Mouse (Mus musculus): ENCODE results near the gene Mynn.
"Not testable (repeated sequence)": the region's sequence is repeated elsewhere in the genome, so short reads cannot be mapped to it uniquely, and the experiment has no call there.

Gene Mynn

DNA sequence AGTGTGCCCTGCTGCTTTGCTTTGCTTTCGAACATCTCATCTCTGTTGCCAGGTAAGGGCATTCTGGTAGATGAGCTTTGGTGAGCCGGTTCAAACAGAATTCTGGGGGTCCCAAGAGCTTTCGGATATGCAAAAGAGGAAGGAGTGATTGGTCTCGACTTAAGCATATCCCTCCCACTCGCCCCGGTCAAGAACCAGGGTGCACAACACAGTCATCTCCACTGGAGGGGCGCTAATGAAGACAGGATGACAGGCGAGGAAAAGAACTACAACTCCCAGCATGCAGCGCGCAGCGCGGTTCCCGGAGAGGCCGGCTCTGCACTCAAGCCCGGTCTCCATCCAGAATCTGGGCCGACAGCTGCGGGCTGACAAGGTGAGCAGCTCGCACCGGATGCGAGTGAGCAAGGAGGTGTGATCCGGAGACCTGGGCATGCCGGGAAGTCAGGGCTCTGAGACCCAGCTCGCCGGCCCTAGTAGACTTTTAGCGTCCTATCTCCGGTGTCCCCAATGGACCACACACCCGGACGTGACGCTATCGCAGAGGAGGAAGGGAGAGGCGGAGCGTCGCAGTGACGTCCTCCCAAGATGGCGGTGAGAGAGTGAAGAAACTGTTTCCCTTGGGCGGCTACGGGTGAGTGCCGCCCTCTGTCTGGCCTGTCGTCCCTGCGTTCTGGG lies at the start of gene Mynn:
TSS of gene Mynn (plus strand) at position 1 of the 675 bp plus-strand sequence.
- DNase-seq (ENCODE audit: extremely low read depth, low read depth, low spot score), result peak; percentile 65

DNA sequence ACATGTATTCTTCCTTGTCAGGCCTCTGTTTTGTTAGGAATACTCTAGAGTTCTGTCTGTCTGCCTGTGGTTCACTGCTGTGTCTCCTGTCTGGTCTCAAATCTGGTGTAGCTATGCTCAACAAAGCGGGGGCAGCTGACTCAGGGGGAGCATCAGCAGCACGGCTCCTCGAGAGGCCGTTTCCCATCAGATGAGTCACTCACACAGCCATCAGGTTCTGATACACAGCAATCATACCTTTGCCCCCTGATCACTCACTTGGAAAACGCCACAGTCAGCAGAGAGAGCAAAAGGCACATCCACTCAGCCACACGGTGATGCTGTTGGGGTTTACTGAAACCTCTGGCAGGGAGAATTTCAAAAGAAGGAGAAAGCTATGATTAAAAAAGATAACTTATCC lies 48.1 kb upstream of the Mynn start:
- no peak for DNase-seq (ENCODE audit: extremely low read depth, low read depth, low spot score)

DNA sequence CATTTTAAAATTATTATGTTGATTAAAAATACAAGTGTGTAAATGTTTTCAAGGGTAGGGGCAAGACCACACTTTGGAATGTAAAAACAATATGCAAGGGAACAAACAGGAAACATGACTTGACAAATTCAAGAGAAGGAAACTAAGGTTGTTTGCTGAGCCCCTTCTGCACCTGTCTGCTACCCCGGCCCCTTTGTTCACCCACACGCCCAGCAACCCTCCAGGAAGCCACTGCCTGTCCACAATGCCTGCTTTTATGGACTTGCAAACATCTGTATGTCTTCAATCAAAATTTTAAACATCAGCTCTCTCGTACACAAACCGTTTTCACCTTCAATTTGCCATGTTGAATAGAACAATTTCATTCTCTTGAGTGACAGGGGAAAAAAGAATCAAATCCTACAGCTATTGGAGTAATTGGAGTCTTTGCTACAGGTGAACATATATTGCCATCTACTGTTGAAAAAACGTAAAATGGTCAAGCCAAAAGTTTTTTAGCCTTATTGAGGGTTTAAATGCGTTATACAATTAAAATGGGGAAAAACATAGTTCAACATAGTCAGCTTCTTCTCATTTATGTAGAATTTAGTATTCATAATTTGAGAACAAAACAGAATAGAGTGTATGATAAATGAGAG lies 41.1 kb upstream of the Mynn start:
- DNase-seq (ENCODE audit: extremely low read depth, low read depth, low spot score), result no peak

DNA sequence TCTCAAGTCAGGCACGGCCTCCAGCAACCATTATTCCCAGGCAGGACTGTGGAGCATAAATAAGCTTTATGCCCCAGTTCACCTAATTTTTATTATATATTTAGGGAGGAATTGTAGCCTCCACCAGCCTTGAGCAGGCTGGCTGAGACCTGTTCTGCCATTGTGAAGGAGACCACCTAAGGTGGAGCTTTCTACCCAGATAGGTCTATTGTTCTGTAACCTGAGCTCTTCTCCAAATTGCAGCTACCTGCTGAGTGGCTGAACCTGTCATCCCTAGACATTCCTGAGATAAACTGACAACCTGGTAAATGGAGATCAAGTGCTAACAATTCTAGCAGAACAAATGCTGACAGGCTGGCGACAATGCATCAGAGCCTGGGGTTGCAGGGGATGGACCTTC lies 35.5 kb upstream of the Mynn start:
- not testable (repeated sequence) for DNase-seq (ENCODE audit: extremely low read depth, low read depth, low spot score)

DNA sequence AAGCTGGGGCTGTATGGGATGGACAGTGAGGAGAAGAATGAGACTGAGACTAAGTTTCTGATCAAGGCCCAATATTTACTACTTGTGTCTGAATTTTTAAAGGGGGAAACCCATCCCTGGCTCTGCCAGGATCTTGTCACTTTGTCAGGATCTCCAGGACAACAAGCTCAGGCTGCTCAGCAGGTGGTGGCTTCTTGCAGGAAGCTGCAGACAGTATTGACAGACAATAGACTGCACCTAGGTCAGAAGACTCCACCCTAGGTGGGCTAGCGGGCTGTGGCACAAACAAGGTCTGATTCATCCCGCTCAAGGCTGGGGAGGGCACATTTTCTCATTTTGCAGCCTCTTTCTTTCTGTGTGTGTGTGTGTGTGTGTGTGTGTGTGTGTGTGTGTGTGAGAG lies 28.3 kb upstream of the Mynn start:
- DNase-seq (ENCODE audit: extremely low read depth, low read depth, low spot score), result no peak

DNA sequence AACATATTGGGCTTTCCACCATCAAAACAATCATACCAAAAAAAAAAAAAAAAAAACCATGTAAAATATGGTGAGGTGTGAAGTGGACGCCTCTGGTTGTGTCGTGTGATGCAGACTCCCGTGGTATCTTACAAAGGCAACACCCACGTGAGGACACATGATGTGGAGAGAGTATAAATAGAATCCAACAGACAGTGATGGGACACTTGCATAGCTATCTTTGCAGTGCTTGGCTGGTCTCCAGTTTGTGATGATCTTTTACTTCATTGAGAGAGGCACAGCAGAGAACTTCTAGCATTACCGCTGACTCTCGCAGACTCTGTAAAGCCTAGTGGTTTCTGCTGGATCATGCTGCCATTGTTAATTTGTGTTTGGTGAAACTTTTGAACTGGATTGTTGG lies 13.0 kb upstream of the Mynn start:
- no peak for DNase-seq (ENCODE audit: extremely low read depth, low read depth, low spot score)

DNA sequence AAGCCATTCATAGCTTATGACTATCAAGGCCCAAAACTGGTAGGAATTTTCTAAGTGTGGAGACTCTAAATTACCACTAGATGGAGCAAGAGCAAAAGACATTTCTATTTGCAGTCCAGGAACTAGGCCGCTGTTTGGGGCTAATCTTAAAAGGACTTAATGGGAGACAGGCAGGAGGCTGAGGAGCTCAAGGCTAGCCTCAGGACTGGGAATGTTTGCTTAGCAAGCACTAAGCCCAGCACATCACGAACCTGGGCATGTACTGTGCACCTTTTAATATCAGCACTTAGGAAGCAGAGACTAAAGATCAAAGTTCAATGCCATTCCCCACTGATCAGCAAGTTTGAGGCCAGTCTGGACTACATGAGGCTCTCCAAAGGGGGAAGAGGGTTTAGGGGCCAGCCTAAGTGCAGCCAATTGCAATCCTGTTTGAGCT lies 9.4 kb upstream of the Mynn start:
- DNase-seq (ENCODE audit: extremely low read depth, low read depth, low spot score), result no peak

DNA sequence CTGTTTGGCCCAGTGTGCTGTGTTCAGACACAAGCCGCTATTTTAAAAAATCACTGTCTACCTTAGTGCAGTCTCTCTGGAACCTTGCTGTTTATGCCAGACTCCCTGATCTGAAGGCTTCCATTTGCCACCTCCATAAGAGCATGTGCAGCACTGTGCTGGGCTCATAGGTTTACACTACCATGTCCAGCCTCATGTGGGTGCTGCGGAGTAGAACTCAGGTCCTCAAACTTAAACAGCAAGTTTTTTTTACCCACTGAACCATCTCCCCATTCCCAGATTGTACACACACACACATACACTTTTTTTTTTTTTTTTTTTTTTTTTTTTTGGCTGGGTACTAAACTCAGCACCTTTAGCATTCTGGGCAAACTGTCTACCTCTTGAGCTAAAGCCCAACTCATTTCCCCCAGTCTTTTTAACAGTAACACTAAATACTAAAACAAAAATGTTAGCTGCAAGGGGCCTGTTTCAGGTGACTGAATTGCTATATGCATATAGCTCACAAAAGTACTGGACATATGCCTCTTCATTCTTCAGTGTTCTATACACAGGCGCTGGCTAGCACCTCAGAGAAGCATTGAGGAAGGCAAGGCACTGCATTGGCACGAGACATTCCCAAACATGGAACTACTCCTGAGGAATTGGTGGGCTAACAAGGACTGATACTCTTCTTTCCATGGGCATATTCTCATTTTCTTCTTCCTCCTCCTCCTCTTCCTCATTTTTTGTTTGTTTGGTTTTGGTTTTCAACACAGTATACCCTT lies 8.0 kb upstream of the Mynn start:
- DNase-seq (ENCODE audit: extremely low read depth, low read depth, low spot score), result no peak

DNA sequence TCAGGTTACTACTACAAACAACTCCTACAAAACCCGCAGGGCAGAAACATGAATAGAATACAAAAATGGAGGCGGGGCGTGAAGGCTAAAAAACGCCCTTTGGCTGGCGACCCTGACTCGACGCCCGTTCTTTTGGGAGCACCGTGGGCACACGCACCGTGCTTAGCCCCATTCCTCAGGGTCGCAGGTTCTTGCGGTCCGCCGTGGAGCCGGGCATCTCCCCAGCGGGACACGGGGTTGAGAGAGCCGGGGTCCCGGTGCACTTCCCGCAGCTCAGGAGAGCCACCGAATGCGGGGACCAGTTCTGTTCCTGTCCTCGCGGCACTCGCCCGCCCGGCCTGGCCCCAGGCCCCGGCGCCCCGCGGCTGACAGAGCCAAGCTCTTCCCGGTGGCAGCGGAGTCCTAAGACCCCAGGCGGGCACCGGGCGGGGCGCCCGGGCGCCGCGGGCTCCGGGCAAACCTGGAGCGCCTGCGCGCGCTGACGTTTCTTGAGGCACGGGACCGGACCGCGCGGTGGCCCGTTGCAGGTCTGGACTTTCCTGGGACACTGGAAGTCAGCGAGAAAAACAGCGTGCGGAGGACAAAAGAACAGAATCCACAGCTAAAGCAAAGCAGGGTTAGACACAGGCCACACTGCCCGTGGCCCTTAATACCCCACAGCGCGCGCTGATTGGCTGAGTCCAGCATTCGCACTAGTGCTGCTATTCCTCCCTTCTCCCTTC lies 6.6 kb upstream of the Mynn start:
- DNase-seq (ENCODE audit: extremely low read depth, low read depth, low spot score), result no peak

DNA sequence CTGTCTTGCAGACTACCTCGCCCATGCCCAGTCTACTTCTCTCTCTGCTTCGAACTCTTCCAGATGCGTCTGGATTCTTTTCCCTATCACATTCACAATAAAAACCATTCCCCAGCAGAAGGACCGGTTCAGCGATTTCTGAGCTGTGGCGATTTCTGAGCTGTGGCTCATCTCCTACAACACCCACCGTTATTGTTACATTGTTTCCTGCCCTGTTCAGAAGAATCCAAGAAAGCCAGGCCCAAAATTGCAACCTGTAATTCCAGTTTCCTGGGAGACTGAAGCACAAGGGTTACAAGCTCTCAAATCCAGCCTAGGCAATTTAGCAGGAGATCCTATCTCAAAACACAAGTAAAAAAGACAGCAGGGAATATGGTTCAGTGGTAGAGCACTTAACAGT lies 4.6 kb upstream of the Mynn start:
- DNase-seq (ENCODE audit: extremely low read depth, low read depth, low spot score), result no peak

DNA sequence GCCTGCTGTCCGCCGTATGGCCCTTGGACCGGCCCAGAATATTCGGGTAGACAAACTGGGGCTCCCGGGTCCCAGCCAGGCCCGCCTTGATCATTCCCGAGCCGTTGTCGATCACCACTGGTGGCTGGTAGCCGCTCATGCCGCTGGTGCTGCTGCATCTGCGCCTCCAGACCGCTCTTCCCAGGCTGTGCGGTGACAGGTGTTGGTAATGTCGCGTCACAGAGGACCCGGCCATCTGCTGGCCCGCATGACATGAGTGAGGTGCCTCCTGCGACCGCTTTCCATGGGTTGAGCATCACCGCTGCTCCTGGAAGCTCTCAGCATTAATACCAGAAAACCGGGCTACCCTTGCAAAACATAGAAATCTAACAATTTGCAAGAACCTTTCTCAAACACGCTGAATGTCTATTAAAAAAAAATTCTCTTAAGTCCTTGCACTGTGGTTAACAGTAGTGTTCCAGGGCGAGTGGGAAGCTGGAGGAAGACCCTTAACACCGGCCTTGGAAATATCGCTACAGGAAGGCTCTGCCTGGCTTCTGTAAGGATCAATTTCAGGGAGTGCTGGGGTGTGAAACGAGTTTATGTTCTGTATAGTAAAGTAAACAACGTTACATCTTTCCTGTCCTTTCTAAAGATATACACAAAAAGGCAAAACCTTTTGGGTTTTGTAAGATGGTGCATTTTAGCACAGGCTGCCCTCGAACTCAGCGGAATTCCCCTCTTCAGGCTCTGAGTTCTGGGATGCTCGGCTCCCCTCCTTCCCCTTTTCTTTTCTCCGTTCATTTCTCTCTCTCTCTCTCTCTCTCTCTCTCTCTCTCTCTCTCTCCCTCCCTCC lies 1.9 kb upstream of the Mynn start, which contains the start of gene Actrt3:
TSS of gene Actrt3 (minus strand) at position 229 of the 835 bp plus-strand sequence.
- no peak for DNase-seq (ENCODE audit: extremely low read depth, low read depth, low spot score)

DNA sequence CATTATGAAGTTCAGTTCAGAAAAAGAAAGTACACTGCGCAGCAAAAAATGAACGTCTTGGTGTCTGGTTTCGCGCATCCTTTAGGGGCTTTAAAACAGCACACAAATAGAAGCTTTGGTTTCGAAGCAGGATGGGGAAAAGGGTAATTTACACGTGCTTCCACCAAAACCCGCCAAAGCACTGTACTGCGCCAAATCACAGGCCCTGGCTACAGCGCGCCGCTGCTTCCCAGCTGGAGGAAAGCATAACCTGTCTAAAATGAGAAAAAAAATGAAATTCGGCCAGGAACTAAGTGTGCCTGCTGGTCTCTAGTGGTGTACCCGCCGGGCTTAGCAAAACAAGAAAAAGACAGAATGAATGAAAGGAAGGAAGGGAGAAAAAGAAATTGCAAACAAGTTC lies 1.1 kb upstream of the Mynn start:
- DNase-seq (ENCODE audit: extremely low read depth, low read depth, low spot score), result no peak

DNA sequence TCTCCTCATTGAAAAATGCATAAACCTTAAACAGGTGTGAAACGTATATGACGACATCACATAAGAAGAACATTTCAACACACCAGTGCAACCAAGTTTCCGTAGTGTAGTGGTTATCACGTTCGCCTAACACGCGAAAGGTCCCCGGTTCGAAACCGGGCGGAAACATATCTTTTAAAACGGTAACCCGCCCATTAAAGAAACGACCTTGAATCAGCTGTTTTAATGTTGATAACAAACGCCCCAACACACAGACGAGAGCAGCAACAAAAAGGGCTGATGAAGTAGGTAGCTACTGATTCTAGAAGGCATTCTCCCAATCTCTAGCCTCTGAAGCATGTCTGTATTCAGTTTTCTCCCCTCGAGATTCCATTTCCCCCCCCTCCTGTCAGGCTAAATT lies 690 bp upstream of the Mynn start:
- DNase-seq (ENCODE audit: extremely low read depth, low read depth, low spot score), result no peak

DNA sequence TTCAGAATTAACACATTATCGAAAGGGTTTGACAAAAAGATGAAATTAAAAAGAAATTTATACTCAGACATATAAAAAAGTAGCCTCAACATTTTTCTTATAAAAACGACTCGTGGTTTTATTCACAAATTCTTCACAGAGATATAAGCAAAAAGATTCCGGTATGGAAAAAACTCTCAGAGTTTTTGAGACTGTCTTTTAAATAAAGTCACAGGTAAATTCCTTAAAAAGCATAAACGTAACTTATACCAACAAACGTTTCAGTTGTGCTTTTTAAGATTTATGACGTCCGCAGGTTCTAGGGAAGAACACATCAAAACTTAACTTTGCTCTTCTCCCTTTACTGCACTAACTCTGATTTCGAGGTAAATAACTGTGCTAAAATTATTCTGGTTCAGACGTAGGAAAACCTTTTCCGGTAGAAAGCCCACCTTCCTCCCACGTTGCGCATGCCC lies 228 bp upstream of the Mynn start:
- DNase-seq (ENCODE audit: extremely low read depth, low read depth, low spot score), result no peak

DNA sequence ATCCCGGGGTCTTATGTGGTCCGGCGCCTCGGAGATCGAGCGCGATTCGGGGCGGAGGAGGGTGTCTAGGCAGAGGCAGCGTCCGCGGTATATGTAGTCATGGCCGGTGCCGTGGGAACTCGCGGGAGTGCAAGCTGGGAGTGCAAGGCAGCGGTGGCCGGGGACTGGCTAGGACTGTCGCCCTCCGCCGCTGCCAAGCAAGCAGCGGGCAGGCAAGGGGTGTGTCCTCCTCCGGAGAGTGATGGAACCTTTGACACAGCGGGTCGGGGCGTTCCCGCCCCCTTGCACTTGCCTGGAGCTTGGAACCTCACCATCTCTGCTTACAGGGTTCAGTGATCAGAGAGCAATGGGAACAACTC lies 854 bp downstream of the Mynn start:
- DNase-seq (ENCODE audit: extremely low read depth, low read depth, low spot score), result no peak

DNA sequence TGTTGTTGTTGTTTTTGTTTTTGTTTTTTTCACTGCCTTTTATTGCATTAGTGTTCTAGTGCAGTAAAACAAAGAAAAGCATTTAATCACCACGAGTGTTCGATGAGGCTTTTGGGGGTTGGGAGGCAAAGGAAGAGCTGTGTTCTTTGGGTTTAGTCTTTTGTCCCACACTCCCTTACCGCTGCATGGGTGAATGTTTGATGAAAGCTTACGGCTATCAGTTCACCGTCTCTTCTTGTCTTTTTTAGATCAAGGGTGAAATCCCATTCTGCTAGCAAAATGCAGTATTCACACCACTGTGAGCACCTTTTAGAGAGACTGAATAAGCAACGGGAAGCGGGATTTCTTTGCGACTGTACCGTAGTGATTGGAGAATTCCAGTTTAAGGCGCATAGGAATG lies 1.4 kb downstream of the Mynn start:
- no peak for DNase-seq (ENCODE audit: extremely low read depth, low read depth, low spot score)

DNA sequence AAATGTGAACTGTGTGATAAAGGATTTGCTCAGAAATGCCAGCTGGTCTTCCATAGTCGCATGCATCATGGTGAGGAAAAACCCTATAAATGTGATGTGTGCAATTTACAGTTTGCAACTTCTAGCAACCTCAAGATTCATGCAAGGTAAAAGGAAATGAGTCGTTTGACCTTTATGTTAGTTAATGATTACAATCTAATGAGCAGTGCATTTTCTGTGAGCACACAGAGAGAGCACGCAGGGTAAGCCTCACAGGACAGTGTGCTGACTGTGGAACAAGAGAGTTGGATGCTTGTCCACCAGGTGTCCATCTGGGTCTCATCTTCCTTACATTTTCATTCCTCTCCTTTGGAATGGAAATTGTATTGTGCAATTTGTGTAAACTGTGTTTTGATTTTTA lies 7.1 kb downstream of the Mynn start:
- no peak for DNase-seq (ENCODE audit: extremely low read depth, low read depth, low spot score)

DNA sequence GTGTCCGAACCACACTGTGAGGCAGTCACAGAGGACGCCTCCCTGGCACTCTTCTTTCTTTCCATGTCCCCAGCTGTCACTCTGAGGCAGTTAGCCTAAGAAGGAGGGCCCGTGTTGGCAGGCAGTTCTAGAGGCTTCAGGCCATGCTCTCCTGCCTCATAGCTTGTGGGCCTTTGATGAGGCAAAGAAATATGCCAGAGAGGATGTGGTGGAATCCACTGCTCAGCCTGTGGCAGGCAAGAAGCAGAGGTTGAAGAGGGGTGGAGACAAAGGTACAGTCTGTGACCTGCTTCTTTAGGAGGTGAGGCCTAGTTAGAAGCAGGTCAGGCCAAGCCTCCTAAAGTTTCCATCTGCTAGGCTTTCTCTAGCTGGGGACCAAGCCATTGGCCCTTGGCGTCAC lies 9.1 kb downstream of the Mynn start:
- DNase-seq (ENCODE audit: extremely low read depth, low read depth, low spot score), result no peak

DNA sequence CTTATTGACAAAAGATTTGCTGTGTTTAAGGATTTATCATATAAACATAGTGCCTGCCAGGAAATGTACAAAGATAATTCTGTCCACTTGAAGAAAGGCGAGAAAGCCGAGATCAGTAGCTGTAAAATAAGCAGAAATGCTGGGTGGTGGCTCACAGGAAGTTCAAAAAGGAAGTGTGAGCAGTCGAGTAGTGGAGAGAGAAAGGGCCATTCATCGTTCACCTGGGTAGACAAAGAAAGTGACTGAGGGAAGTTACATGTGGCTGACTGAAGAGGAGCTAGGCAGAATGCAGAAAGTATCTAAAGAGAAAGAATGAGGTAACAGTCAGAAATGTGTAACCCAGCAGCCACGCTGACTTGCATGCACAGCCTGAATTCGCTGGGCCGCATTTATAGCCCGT lies 18.3 kb downstream of the Mynn start:
- no peak for DNase-seq (ENCODE audit: extremely low read depth, low read depth, low spot score)

DNA sequence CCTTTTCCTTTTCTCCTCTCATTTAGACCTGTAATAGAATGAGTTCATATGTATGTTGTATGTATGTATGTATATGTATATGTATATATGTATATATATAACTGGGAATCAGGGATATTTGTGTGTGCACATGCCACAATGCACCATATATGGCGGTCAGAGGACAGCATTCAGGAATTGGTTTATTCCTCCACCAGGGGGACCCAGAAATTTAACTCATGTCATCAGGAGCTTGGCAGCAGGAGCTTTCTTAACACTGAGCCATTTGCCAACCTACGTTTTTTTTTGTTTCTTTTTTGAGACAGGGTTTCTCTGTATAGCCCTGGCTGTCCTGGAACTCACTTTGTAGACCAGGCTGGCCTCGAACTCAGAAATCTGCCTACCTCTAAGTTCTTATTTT lies 31.8 kb downstream of the Mynn start:
- DNase-seq (ENCODE audit: extremely low read depth, low read depth, low spot score), result no peak

DNA sequence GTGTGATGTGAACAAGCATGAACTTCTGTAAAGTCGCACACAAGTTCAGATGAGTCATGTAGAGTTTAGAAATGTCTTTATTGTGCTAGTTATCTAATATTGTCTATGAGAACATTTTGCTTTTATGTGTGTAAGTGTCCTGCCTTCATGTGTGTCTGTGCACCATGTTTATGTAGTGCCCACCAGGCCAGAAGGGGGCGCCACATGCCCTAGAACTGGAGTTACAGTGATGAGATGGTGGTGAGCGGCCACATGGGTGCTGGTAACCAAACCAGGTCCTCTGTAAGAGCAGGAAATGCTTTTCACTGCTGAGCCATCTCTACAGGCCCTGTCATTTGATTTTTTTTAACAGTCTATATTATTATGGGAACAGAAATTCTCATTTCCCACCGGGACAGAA lies 33.8 kb downstream of the Mynn start:
- no peak for DNase-seq (ENCODE audit: extremely low read depth, low read depth, low spot score)

Data from fat pad, adult 2 months (tissue).